Mouse (Mus musculus) frontal cortex, postnatal 10 days (tissue): ENCODE data around the gene Klhl10.
A peak's percentile ranks its signal among the peaks of the same experiment; 100 is the strongest.

Experiments
- DNase-seq, 2 experiments: peaks; one replicate each; pipeline ENCODE4 v3.0.0; 2022; ENCODE audit warnings: low spot score in 2 of 2, mixed read lengths in 1 of 2

Gene Klhl10

DNA sequence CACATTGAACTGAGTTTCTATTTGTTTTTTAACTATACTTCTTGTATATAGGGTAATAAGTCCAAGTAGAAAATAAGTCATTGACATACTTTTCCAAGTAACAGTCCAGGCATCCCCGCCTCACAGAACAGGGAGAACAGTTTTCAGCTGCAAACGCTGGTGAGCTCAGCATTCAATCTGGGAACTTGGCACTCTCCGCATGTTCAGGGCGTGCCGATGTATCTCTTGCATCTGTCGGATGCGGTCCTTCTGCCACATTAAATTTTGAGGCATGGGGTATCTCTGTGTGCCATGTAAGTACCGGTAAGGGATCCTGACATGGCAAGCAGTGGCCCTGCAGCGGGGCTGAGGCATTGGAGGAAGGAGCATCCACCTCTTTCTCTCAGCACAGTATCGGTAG, 21.0 kb downstream of the Klhl10 start:
- no peak for DNase-seq

DNA sequence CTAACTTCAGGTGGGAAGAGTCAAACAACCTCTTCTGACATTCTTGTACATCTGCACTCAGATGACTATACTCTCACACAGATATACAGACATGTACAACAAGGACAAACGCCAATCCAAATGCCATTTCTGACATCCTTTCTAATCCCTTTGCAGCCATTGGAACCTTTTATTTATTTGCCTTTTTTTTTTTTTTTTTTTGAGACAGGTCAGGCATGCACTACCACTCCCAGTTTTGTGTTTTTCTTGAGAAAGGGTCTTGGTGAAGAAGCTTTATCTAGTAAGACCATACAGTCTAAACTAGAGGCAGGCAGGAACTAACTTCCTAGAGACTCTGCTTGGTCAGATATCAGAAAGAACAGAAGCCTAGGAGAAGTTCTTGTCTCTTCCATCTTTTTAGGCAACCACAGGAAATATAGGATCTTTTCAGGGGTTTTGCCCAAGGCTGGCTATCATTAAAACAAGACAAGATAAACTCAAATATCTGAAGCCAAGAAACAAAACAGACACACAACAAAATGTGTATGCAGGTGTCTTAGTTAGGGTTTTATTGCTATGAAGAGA, 23.6 kb downstream of the Klhl10 start:
- DNase-seq: no peak

DNA sequence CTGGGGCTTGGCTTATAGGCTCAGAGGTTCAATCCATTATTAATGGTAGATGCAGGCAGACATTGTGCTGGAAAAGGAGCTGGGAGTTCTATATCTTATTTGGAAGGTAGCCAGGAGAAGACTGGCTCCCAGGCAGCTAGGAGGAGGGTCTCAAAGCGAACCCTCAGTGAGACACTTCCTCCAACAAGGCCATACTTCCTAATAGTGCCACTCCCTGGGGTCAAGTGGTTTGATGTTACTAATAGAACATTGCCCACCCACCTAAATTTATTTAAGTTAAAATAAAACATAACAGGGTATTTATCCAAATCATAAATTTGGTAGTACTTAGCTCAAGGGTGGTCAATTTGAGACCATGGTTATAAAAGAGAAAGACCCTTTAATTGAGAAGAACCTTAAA, 24.1 kb downstream of the Klhl10 start:
- DNase-seq: no peak

DNA sequence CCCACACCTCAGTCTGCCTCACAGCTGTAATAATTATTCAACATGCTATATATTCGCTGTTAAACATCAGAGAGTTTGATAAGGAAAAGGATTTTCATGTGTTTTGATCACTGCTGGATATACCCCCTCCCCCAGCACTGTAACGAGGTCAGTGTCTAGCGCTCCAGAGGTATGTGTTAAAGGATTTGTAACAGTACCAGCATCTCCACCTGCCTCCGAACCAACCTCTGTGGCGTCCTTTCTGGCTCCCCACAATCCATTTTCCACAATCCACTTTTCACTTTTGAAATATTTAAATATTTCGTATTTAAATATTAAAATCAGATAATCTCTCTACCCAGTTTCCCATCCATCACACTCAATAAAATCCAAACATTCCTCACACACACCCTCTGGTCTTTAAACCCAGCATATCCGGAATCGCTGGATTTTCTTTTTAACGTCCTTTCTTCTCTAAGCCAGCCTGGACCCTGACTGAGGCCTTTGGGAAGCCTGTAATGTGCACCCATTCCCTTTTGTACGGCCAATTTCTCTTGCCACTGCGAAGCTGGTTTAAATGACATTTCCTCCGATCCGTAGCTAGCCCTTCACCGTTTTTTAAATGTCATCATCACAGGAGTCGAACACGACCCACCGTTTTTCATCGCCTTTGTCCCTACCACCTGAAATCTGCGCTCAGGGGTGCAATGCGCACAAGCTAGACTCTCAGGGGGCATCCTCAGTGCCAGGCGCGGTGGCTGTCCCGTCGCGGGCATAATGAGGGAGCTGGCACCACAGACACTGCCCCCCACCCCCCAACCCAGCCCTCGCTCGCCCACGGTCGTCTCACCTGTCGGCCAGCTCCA, 29.9 kb downstream of the Klhl10 start:
- DNase-seq: peak in 1 of 2 experiments; percentile 16

DNA sequence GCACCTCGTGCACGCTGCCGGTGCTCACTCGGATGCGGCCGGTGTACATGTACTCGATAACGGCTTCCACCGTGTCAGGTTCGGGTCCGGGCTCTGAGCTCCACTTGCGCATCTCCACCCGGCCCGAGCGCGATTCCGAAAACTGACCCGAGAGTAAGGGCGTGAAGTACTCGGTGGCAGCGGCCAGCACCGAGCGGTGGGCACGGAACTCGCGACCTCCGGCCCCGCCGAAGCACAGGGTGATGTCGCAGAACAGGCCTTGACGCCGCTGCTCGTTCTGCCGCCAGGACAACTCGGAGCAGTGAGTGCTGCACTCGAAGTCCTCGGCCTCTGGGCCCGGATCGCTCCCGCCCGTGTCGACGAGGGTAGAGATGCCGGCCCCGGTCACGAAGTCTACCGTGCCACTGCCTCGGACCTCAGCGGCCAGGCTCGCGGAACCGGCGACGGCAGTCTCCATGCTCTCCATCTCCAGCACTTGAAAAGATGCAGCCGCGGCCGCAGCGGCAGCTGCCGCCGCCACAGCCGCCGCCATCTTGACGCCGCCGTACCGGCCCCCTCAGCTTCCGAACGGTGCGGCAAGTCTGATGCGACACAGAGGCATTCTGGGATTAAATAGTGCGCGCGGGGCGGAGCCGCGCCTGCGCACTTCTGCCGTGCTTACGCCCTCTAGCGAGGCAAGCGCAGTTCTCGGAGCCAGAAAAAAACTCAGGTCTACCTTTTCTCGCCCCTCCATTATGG, 30.6 kb downstream of the Klhl10 start, which contains the start of gene Klhl11:
Klhl11 (minus strand) TSS at position 545 of the 738 bp plus-strand sequence.
- peak; percentile 80 to 89 for DNase-seq

DNA sequence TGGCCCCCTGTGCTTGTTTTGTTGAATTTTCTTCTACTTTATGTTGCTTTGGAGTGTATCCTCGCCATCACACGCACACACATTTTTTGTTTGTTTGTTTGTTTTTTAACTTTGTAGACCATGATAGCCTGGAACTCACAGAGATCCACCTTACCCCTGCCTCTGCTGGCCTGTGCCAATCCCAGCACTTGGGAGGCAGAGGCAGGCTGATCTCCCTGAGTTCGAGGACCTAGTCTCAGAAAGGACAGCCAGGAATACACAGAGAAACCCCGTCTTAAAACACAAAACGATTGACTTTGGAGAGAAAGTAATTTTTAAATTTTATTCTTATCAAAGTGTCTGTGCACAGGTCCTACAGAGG, 31.2 kb downstream of the Klhl10 start:
- no peak for DNase-seq

DNA sequence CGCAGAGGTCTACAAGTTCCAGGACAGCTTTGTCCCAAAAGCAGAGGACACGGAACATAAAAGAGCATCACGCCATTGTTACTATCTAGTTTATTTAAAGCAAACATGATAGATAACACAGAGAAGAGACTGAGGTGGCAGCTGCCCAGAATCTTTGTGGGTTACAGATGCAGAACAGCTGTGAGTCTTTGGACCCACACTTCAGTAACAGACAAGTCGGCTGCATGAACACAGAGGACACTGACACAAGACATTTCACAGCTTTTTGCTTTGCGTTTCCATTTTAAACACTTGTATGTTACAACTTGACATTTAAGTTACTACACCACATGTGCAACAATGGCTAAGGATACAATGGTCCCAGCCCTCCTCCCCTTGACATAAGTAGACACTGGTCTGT, 34.6 kb downstream of the Klhl10 start:
- no peak for DNase-seq

DNA sequence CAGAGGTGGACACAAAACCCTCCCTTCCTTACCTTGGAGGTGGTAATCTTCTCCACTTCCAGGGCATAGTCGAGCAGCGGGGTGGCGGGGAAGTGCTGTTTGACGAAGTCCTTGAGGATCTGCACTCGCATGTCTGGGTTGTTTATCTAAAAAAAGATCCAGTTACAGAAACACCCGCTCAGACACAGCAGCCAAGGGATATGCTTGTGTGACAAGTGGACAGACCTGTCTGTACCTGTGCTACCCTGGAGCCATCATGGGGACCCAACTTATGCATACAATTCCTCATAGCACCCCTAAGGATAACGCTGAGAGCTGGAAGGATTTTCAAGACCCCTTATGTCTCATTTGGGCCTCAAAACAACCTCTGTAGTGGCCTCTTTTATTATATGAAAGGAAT, 37.4 kb downstream of the Klhl10 start:
- no peak for DNase-seq

DNA sequence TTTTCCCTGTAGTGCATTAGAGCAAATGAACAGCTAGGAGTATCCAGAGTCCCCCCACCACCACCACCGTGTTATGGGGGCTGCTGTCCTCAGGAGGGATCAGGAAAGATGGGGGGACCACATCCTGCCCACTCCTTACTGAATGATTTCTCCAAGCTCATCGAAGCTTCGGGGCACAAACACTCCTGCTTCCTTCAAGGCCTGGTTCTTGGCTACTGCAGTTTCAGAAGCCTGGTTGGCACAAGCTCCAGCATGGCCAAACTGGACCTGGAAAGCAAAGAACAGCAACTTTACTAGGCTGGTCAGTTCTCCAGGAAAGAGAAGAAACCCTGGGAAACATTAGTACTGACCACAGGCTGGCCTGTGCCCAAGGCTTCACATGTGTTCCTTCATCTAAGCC, 42.7 kb downstream of the Klhl10 start:
- no peak for DNase-seq

DNA sequence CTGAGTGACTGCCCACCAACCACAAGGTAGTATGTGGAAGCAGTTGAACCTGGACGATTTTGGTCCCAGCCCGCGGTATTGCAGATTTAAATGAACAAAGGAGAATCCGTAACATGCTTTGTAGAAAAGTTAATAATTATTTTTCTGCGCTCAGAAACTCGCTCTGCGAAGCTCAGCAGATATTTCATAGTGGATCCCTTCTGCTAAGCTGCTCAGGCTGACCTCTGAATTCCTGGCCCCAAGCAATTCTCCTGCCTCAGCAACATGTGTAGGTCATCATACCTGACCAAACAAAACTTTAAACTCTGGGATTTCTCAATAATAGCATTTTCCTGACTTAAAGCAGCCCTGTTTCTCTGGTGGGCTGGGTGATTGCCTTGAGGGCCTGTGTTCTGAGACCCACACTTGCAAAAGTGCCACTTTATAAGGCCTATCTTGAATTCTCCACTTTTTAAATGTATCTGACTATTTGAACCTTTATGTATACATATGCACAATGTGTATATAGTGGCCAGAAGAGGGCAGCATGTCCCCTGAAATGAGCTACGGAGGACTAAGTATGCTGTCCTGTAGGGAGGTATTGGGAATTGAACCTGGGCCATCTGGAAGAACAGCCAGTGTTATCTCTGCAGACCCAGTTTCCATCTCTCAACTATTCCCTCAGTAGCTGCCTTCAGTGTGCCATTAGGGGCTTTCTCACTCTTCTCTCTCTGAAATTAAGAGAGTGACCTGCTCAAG, 44.3 kb downstream of the Klhl10 start:
- no peak for DNase-seq

DNA sequence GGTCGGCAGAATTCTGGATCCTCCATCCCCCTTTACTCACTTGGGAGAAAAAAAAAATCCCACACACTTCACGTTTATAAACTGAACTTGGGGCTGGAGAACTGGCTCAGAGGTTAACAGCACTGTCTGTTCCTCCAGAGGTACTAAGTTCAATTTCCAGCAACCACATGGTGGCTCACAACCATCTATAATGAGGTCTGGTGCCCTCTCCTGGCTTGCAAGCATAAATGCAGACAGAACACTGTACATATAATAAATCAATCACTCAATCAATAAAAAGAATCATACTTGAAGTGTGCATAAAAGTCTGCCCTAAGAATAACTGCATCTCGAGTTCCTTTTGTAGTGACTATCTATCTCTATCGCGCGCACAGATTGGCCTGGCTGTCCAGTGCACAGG, 49.2 kb downstream of the Klhl10 start:
- DNase-seq: no peak

DNA sequence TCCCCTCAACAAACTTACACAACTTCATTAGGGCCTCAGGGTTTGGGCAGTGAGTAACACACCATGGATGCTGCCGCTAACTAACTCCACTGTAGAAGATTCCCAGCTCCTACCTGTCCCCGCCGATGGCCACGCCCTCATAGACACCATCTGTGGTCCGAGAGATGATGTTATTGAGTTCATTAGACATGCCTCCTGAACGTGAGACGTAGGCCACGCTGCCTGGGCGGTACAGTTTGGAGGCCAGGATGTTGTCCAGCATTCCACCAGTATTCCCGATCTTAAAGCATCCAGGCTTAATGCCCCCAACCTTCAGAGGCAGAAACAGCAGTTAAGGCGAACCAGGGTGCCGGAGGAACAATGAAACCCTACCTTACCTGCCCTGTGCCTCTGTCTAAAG, 52.1 kb downstream of the Klhl10 start:
- no peak for DNase-seq

DNA sequence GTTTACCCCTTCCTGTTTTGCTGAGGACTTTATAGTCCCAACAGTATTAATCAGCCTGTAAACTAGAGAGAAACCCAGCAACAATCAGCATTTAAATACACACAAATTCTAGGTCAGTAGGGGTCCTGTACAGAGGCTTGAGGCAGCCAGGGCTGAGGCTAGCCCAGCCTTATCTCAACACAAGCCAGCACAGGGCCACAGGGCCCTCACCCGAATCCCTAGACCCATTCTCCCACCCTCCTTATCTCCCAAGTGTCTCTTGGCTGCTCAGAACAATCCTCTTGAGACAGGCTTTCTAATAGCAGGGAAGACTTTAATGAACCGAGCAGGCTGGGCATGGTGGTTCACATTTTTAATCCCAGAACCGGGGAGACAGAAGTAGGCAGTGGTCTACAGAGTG, 58.5 kb downstream of the Klhl10 start:
- DNase-seq: no peak

DNA sequence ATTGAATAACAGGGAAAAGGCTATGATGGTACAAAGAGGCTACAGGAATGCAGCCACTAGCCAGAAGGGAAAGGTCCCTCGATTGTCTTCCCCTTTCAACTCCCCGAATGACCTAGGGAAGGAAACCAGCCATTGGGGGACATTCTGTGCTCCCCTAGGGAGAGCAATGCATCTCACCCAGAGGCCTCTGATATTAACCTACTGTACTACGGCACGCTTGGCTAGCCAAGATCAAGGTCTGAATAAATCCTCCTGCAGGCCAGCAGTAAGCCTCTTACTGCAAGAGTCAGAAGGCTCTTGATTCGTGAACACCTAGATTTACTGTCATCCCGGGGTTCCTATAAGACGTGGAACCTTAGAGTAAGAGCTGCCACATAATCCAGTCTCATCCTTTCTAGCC, 58.9 kb downstream of the Klhl10 start:
- no peak for DNase-seq

DNA sequence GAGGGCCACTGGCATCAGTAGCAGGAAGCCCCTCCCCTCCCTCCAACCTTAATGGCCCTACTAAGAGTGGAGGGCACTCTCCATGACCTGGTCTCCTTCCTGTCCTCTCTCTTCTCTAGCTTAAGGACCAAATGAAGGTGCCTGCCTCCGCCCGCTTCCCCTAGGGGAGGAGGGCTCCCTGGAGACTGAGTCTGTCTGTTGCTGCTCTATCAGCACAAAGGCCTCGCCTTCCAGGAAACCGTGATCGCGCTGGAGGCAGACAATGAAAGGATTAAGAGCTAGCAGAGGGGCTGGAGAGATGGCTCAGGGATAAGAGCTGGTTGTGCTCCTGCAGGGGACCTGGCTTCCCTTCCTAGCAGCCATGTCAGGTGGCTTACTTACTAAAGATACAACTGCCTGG, 59.6 kb downstream of the Klhl10 start:
- no peak for DNase-seq

DNA sequence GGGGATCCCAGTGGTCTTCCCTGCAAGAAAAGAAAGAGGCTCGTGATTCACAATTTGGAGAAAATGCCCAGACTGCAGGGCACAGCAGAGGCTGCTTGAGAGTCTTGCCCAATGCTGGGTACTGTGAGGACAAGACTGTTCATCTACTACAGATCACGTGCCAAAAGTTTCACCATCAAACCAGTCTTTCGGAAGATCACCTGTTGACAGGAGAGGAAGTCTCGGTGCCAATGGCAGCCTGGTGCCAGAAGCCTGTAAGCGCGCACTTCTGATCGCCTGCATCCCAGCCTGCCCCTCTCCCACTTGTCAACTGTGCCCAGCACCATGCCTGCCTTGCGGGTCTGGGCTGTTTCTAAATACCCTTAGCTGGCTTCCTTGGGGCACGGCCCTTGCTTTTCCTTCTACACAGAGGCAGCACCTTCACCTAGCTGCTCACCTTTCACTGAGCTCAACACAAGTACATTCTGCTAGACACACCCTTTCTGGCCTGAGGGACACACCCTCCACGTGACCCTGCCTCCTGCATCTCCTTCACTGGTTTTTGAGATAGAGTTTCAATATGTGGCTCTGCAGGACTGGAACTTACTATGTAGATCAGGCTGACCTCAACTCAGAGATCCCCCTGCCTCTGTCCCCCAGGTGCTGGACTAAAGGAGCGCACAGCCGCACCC, 63.4 kb downstream of the Klhl10 start:
- no peak for DNase-seq

DNA sequence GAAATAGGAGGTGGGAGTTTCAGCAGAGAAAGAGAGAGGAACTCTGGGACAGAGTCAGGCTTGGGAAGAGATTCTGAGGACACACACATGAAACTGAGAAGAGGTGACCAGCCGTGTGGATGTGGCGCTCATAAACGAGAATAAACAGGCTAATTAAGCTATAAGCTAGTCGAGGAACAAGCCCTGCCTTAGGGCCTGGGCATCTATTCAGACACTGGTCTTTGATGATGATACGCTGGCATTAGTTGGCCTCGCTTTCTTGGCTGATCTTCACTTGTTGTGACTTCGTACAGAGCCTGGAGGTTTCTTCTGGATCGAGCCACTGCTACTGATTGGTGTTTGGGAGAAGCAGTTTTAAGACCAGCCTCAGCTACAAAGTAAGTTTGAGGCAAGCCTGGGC, 64.3 kb downstream of the Klhl10 start:
- DNase-seq: no peak
